Mouse (Mus musculus) liver, embryonic 13.5 days (tissue): ENCODE measurements at regions not wholly inside any gene's neighbourhood (a gene's known extent, or its start where the extent isn't known, plus 50 kb on each side); places are given as distances from the start of the nearest gene placed in this dataset.

Experiments used
- ATAC-seq: fragments of 200-750 bp; cut with Nextera tagmentation; 2 replicates; pipeline ENCODE4 v1.8.0; 2017; ENCODE audit warnings: low read depth, mild to moderate bottlenecking, moderate number of reproducible peaks, moderate library complexity
- DNase-seq: peaks from one replicate; pipeline ENCODE4 v3.0.0; 2022
- H3K27ac ChIP-seq: fragments of 300-500 bp; sonication (generic); 2 replicates; pipeline ENCODE4 v1.5.1; 2015; ENCODE audit warnings: moderate library complexity, mild to moderate bottlenecking, inconsistent platforms
- H3K27me3 ChIP-seq: fragments of 300-500 bp; sonication (generic); 2 replicates; pipeline ENCODE4 v1.6.1; 2015; ENCODE audit warnings: mild to moderate bottlenecking, inconsistent platforms
- H3K36me3 ChIP-seq: fragments of 300-500 bp; sonication (generic); 2 replicates; pipeline ENCODE4 v1.6.1; 2015; ENCODE audit warnings: mild to moderate bottlenecking, inconsistent platforms
- H3K4me1 ChIP-seq: fragments of 300-500 bp; sonication (generic); replicated peaks from 2 replicates; pipeline ENCODE4 v1.6.1; 2015; ENCODE audit warnings: inconsistent platforms
- H3K4me2 ChIP-seq: fragments of 300-500 bp; sonication (generic); 2 replicates; pipeline ENCODE4 v1.6.1; 2015; ENCODE audit warnings: inconsistent platforms, mild to moderate bottlenecking, moderate library complexity
- H3K4me3 ChIP-seq: fragments of 300-500 bp; sonication (generic); replicated peaks from 2 replicates; pipeline ENCODE4 v1.5.1; 2015; ENCODE audit warnings: mild to moderate bottlenecking, inconsistent platforms
- H3K9ac ChIP-seq: fragments of 300-500 bp; sonication (generic); 2 replicates; pipeline ENCODE4 v1.6.1; 2015; ENCODE audit warnings: mild to moderate bottlenecking, inconsistent platforms
- H3K9me3 ChIP-seq: fragments of 300-500 bp; sonication (generic); replicated peaks from 2 replicates; pipeline ENCODE4 v1.6.1; 2016; ENCODE audit warnings: inconsistent platforms
- WGBS: fragments of 180-500 bp; shearing (Covaris S2); methylation state at CpG from one replicate; pipeline ENCODE4 v1.1.7; 2015; ENCODE audit not compliant: insufficient replicate concordance; 5-methylcytosine and 5-hydroxymethylcytosine counted together

GRCm38 (mm10) chr7:72504268-72504667, 197.9 kb upstream of the Mctp2 start:
- DNase-seq (no peak), ATAC-seq (no peak)
- 59% methylated on average over 4 of the region's 4 CpGs for WGBS

GRCm38 (mm10) chr7:72505732-72506460, 199.5 kb upstream of the Mctp2 start:
- 75% methylated on average over 8 of the region's 8 CpGs for WGBS
- Histone ChIP-seq H3K4me1 (no peaks in the 10 kb centered on the region), H3K4me3 (no peak overlapping the region), H3K27me3 (no peaks in the 10 kb centered on the region), H3K9ac (no peak overlapping the region), H3K4me2 (no peak overlapping the region), H3K36me3 (no peaks in the 10 kb centered on the region), H3K9me3 (no peaks in the 10 kb centered on the region), H3K27ac (no peak overlapping the region)
- ATAC-seq (no peak), DNase-seq (no peak)

More at GRCm38 (mm10) chr7:72504268-72504667, 197.9 kb upstream of the Mctp2 start:
- Histone ChIP-seq H3K27me3 (no peaks in the 10 kb centered on the region), H3K36me3 (no peaks in the 10 kb centered on the region), H3K9ac (no peak overlapping the region), H3K4me1 (no peaks in the 10 kb centered on the region), H3K9me3 (no peaks in the 10 kb centered on the region), H3K4me3 (no peak overlapping the region), H3K27ac (no peak overlapping the region), H3K4me2 (no peak overlapping the region)

GRCm38 (mm10) chr7:72507946-72508345, 201.5 kb upstream of the Mctp2 start:
- DNase-seq, result no peak
- H3K4me1 ChIP-seq, result no peaks in the 10 kb centered on the region
- H3K27ac ChIP-seq, result no peak overlapping the region
- H3K4me2 ChIP-seq, result no peak overlapping the region
- no peak for ATAC-seq
- H3K27me3 ChIP-seq, result no peaks in the 10 kb centered on the region
- no peak overlapping the region for H3K9ac ChIP-seq
- no peak overlapping the region for H3K4me3 ChIP-seq
- H3K9me3 ChIP-seq, result no peaks in the 10 kb centered on the region
- H3K36me3 ChIP-seq, result no peaks in the 10 kb centered on the region
- WGBS, result 76% methylated on average over 5 of the region's 5 CpGs

- WGBS, result 65% methylated on average over 4 of the region's 4 CpGs
- Histone ChIP-seq H3K27me3 (no peaks in the 10 kb centered on the region), H3K27ac (no peak overlapping the region), H3K4me3 (no peak overlapping the region), H3K4me2 (no peak overlapping the region), H3K9ac (no peak overlapping the region), H3K36me3 (no peaks in the 10 kb centered on the region), H3K9me3 (no peaks in the 10 kb centered on the region), H3K4me1 (no peaks in the 10 kb centered on the region)
- DNase-seq (no peak), ATAC-seq (no peak)
Observed at GRCm38 (mm10) chr7:72510116-72510515, 203.7 kb upstream of the Mctp2 start.

- Histone ChIP-seq H3K4me2 (no peak overlapping the region), H3K4me3 (no peak overlapping the region), H3K9me3 (no peaks in the 10 kb centered on the region), H3K27ac (no peak overlapping the region), H3K36me3 (no peaks in the 10 kb centered on the region), H3K27me3 (no peaks in the 10 kb centered on the region), H3K4me1 (no peaks in the 10 kb centered on the region), H3K9ac (no peak overlapping the region)
- 64% methylated on average over 4 of the region's 4 CpGs for WGBS
- ATAC-seq, result no peak
- no peak for DNase-seq
Observed at GRCm38 (mm10) chr7:72513446-72513845, 207.0 kb upstream of the Mctp2 start.

GRCm38 (mm10) chr7:72514851-72515250, 208.4 kb upstream of the Mctp2 start:
- H3K4me3 ChIP-seq, result no peak overlapping the region
- WGBS, result 29% methylated on average over 2 of the region's 2 CpGs
- H3K36me3 ChIP-seq, result no peaks in the 10 kb centered on the region
- no peaks in the 10 kb centered on the region for H3K4me1 ChIP-seq
- no peak overlapping the region for H3K9ac ChIP-seq
- H3K9me3 ChIP-seq, result no peaks in the 10 kb centered on the region
- no peaks in the 10 kb centered on the region for H3K27me3 ChIP-seq
- H3K27ac ChIP-seq, result no peak overlapping the region
- no peak for DNase-seq
- no peak for ATAC-seq
- H3K4me2 ChIP-seq, result no peak overlapping the region

GRCm38 (mm10) chr7:72518421-72518972, 212.1 kb upstream of the Mctp2 start:
- DNase-seq, result no peak
- no peak for ATAC-seq
- Histone ChIP-seq H3K27ac (no peak overlapping the region), H3K9me3 (no peaks in the 10 kb centered on the region), H3K4me3 (no peak overlapping the region), H3K4me2 (no peak overlapping the region), H3K36me3 (no peaks in the 10 kb centered on the region), H3K4me1 (no peaks in the 10 kb centered on the region), H3K9ac (no peak overlapping the region), H3K27me3 (no peaks in the 10 kb centered on the region)
- WGBS, result 55% methylated on average over 5 of the region's 5 CpGs

- no peak overlapping the region for H3K27ac ChIP-seq
- H3K36me3 ChIP-seq, result no peaks in the 10 kb centered on the region
- no peaks in the 10 kb centered on the region for H3K4me1 ChIP-seq
- H3K4me3 ChIP-seq, result no peak overlapping the region
- no peaks in the 10 kb centered on the region for H3K9me3 ChIP-seq
- no peak for ATAC-seq
- 54% methylated on average over 6 of the region's 6 CpGs for WGBS
- H3K9ac ChIP-seq, result no peak overlapping the region
- no peaks in the 10 kb centered on the region for H3K27me3 ChIP-seq
- DNase-seq, result no peak
- no peak overlapping the region for H3K4me2 ChIP-seq
Observed at GRCm38 (mm10) chr7:72519359-72520115, 213.1 kb upstream of the Mctp2 start.

GRCm38 (mm10) chr7:72528873-72529272, 222.5 kb upstream of the Mctp2 start:
- Histone ChIP-seq H3K9me3 (no peaks in the 10 kb centered on the region), H3K4me1 (no peaks in the 10 kb centered on the region), H3K4me2 (no peak overlapping the region), H3K36me3 (no peaks in the 10 kb centered on the region), H3K9ac (no peak overlapping the region), H3K27me3 (no peaks in the 10 kb centered on the region), H3K4me3 (no peak overlapping the region), H3K27ac (no peak overlapping the region)
- 64% methylated on average over 3 of the region's 3 CpGs for WGBS
- ATAC-seq, result no peak
- no peak for DNase-seq

GRCm38 (mm10) chr7:72538288-72538687, 231.9 kb upstream of the Mctp2 start:
- no peak for ATAC-seq

GRCm38 (mm10) chr7:72539915-72540314, 233.5 kb upstream of the Mctp2 start:
- no peak overlapping the region for H3K4me2 ChIP-seq
- 0 out of 2 replicates have a peak, but pooled peaks cover 3% of the 10 kb centered on the region for H3K9me3 ChIP-seq
- no peaks in the 10 kb centered on the region for H3K36me3 ChIP-seq
- H3K27me3 ChIP-seq, result no peaks in the 10 kb centered on the region
- H3K4me1 ChIP-seq, result no peaks in the 10 kb centered on the region
- DNase-seq (no peak), ATAC-seq (no peak)
- H3K27ac ChIP-seq, result no peak overlapping the region
- H3K4me3 ChIP-seq, result no peak overlapping the region
- H3K9ac ChIP-seq, result no peak overlapping the region

More at GRCm38 (mm10) chr7:72538288-72538687, 231.9 kb upstream of the Mctp2 start:
- no peak overlapping the region for H3K4me3 ChIP-seq
- H3K27ac ChIP-seq, result no peak overlapping the region
- H3K4me2 ChIP-seq, result no peak overlapping the region
- H3K27me3 ChIP-seq, result no peaks in the 10 kb centered on the region
- no peak for DNase-seq
- 0 out of 2 replicates have a peak, but pooled peaks cover 3% of the 10 kb centered on the region for H3K9me3 ChIP-seq
- H3K4me1 ChIP-seq, result no peaks in the 10 kb centered on the region
- no peaks in the 10 kb centered on the region for H3K36me3 ChIP-seq
- H3K9ac ChIP-seq, result no peak overlapping the region
- 66% methylated on average over 6 of the region's 6 CpGs for WGBS
